Mouse (Mus musculus) right cerebral cortex, postnatal 4 days (tissue): ENCODE results near the gene Ppp6r3.
"Not testable (repeated sequence)": the region's sequence is repeated elsewhere in the genome, so short reads cannot be mapped to it uniquely, and the experiment has no call there.

Experiments used
- DNase-seq: peaks from one replicate; pipeline ENCODE4 v3.0.0-alpha.2; 2022

The Ppp6r3 gene

GRCm38 (mm10) chr19:3575632-3576384 lies at the start of gene Ppp6r3:
Ppp6r3 (minus strand) TSS chr19:3575749.
- peak; percentile 95 for DNase-seq

- DNase-seq: no peak
These were observed 49.6 kb upstream of the Ppp6r3 start for GRCm38 (mm10) chr19:3625111-3625510.

GRCm38 (mm10) chr19:3623824-3624223 lies 48.3 kb upstream of the Ppp6r3 start:
- peak; percentile 41 for DNase-seq

- no peak for DNase-seq
These were observed 47.7 kb upstream of the Ppp6r3 start for GRCm38 (mm10) chr19:3623294-3623693.

- no peak for DNase-seq
These were observed 45.3 kb upstream of the Ppp6r3 start for GRCm38 (mm10) chr19:3620871-3621270.

GRCm38 (mm10) chr19:3619359-3619758 lies 43.8 kb upstream of the Ppp6r3 start:
- DNase-seq: no peak

GRCm38 (mm10) chr19:3613991-3614390 lies 38.4 kb upstream of the Ppp6r3 start:
- DNase-seq: no peak

GRCm38 (mm10) chr19:3612534-3613273 lies 37.2 kb upstream of the Ppp6r3 start:
- no peak for DNase-seq

GRCm38 (mm10) chr19:3611730-3612129 lies 36.2 kb upstream of the Ppp6r3 start:
- DNase-seq: no peak

- peak; percentile 23 for DNase-seq
These were observed 35.3 kb upstream of the Ppp6r3 start for GRCm38 (mm10) chr19:3610886-3611285.

- no peak for DNase-seq
These were observed 34.3 kb upstream of the Ppp6r3 start for GRCm38 (mm10) chr19:3609826-3610225.

GRCm38 (mm10) chr19:3594316-3594715 lies 18.8 kb upstream of the Ppp6r3 start:
- DNase-seq: no peak

GRCm38 (mm10) chr19:3593379-3594055 lies 18.0 kb upstream of the Ppp6r3 start:
- DNase-seq: no peak

GRCm38 (mm10) chr19:3589968-3590367 lies 14.4 kb upstream of the Ppp6r3 start:
- no peak for DNase-seq

GRCm38 (mm10) chr19:3589547-3589946 lies 14.0 kb upstream of the Ppp6r3 start:
- DNase-seq: no peak

GRCm38 (mm10) chr19:3587729-3588128 lies 12.2 kb upstream of the Ppp6r3 start:
- not testable (repeated sequence) for DNase-seq

GRCm38 (mm10) chr19:3586540-3586939 lies 11.0 kb upstream of the Ppp6r3 start:
- peak; percentile 52 for DNase-seq

GRCm38 (mm10) chr19:3586026-3586425 lies 10.5 kb upstream of the Ppp6r3 start:
- DNase-seq: no peak

GRCm38 (mm10) chr19:3581326-3581725 lies 5.8 kb upstream of the Ppp6r3 start:
- DNase-seq: peak; percentile 71

GRCm38 (mm10) chr19:3577911-3578290 lies 2.4 kb upstream of the Ppp6r3 start:
- no peak for DNase-seq

GRCm38 (mm10) chr19:3577265-3577910 lies 1.8 kb upstream of the Ppp6r3 start:
- no peak for DNase-seq

- no peak for DNase-seq
These were observed 1.1 kb upstream of the Ppp6r3 start for GRCm38 (mm10) chr19:3576451-3577264.
